Mouse (Mus musculus) CH12.LX (cell line): Measurements from ENCODE around the gene Gsdmc3. TPM values are rescaled to one million over a fixed set of nuclear protein-coding genes. Genes with fewer than 3 reads are reported as not detected.
"Not testable (repeated sequence)": the region's sequence is repeated elsewhere in the genome, so short reads cannot be mapped to it uniquely, and the experiment has no call there.

ENCODE experiments used
- DNase-seq: peaks from one replicate; pipeline ENCODE4 v3.0.0-alpha.2; 2013; ENCODE audit errors: extremely low read depth
- H3K27ac ChIP-seq: 2 replicates; pipeline ENCODE4 v1.5.1; 2012; ENCODE audit warnings: low read depth, mild to moderate bottlenecking, control low read depth, moderate library complexity; ENCODE audit not compliant: insufficient read depth
- H3K27me3 ChIP-seq: replicated peaks from 2 replicates; pipeline ENCODE3; 2012; ENCODE audit warnings: inconsistent platforms
- H3K36me3 ChIP-seq, 2 experiments: replicated peaks in 1 of 2; 2 replicates each; pipeline versions ENCODE3 to v1.6.1; 2012; ENCODE audit warnings: inconsistent platforms in 1 of 2, low read length in 1 of 2, mild to moderate bottlenecking in 1 of 2, mixed read lengths in 1 of 2, moderate library complexity in 1 of 2; ENCODE audit not compliant: control insufficient read depth in 1 of 2, insufficient read depth in 1 of 2
- H3K4me1 ChIP-seq, 2 experiments: 2 replicates each; pipeline ENCODE4 v1.6.1; 2012; ENCODE audit warnings: inconsistent platforms in 1 of 2, moderate library complexity in 1 of 2; ENCODE audit not compliant: insufficient read depth in 2 of 2, control insufficient read depth in 1 of 2
- H3K4me2 ChIP-seq: 2 replicates; pipeline ENCODE4 v1.6.1; 2012; ENCODE audit warnings: low read depth, mild to moderate bottlenecking, control low read depth; ENCODE audit not compliant: poor library complexity, insufficient read depth, severe bottlenecking
- H3K4me3 ChIP-seq, 3 experiments: fragments of 150-350 bp in 1 of 3; sonication (generic) in 1 of 3; replicated peaks in 1 of 3; 2 replicates each; pipeline versions ENCODE3 to v1.5.1; 2011 to 2012; ENCODE audit warnings: low read depth in 2 of 3, low read length in 2 of 3, mild to moderate bottlenecking in 2 of 3, moderate library complexity in 2 of 3, control low read depth in 1 of 3, improper control_type of control experiment in 1 of 3, inconsistent platforms in 1 of 3, mixed read lengths in 1 of 3; ENCODE audit not compliant: poor library complexity in 1 of 3
- H3K79me2 ChIP-seq: replicated peaks from 2 replicates; pipeline ENCODE4 v1.6.1; 2012; ENCODE audit warnings: mild to moderate bottlenecking, moderate library complexity; ENCODE audit not compliant: control insufficient read depth, poor library complexity, insufficient read depth, severe bottlenecking; ENCODE audit errors: extremely low read depth
- H3K9ac ChIP-seq: 2 replicates; pipeline ENCODE4 v1.6.1; 2012; ENCODE audit warnings: low read depth, mild to moderate bottlenecking, control low read depth, moderate library complexity; ENCODE audit not compliant: insufficient read depth
- H3K9me3 ChIP-seq: replicated peaks from 2 replicates; pipeline ENCODE3; 2012; ENCODE audit warnings: low read length, inconsistent platforms, mixed read lengths
- BHLHE40 ChIP-seq: IDR thresholded peaks from 2 replicates; pipeline ENCODE4 v1.6.1; 2011; ENCODE audit warnings: mild to moderate bottlenecking, low read depth, low read length, improper control_type of control experiment
- CTCF ChIP-seq, 2 experiments: IDR thresholded peaks in 1 of 2; conservative IDR thresholded peaks in 1 of 2; 2 replicates each; pipeline ENCODE4 v1.5.1; 2011 to 2012; ENCODE audit warnings: low read depth in 2 of 2, low read length in 2 of 2, improper control_type of control experiment in 1 of 2, inconsistent platforms in 1 of 2, mild to moderate bottlenecking in 1 of 2, moderate library complexity in 1 of 2
- RAD21 ChIP-seq: IDR thresholded peaks from 2 replicates; pipeline ENCODE4 v1.6.1; 2011; ENCODE audit warnings: low read depth, mild to moderate bottlenecking, low read length, improper control_type of control experiment, moderate library complexity
- SMC3 ChIP-seq: IDR thresholded peaks from 2 replicates; pipeline ENCODE4 v1.6.1; 2011; ENCODE audit warnings: low read depth, low read length, improper control_type of control experiment
- ZC3H11A ChIP-seq: IDR thresholded peaks from 2 replicates; pipeline ENCODE4 v1.6.1; 2012; ENCODE audit warnings: low read depth, mild to moderate bottlenecking, inconsistent platforms, low read length, improper control_type of control experiment
- dilution Hi-C: fragments of 300-500 bp; cut with MboI; formaldehyde crosslinking; loops from 2 replicates; pipeline ENCODE4 v1.14.3; 2020; ENCODE audit warnings: low sequenced_read_pairs; ENCODE audit not compliant: extremely low pct_unique_long_range_greater_than_20kb, extremely low pct_ligation_motif_present
- in situ Hi-C: fragments of 300-500 bp; cut with MboI; formaldehyde crosslinking; loops from 3 replicates; pipeline ENCODE4 v1.14.3; 2019; ENCODE audit warnings: low sequenced_read_pairs, low pct_ligation_motif_present, low pct_unique_long_range_greater_than_20kb, mixed read lengths
- polyA plus RNA-seq: library from polyadenylated mRNA; unstranded; fragments of >175 nt; gene quantifications from 2 replicates; pipeline ENCODE4 v1.2.1, GENCODE M21; 2012; ENCODE audit warnings: low read depth; ENCODE audit not compliant: insufficient read length
- total RNA-seq, 2 experiments: library from RNA; depleted of rRNA; stranded (reverse); fragments of 300-350 nt in 1 of 2; fragments of >200 nt in 1 of 2; gene quantifications; 2 replicates each; pipeline ENCODE4 v1.2.3; 2012 to 2014

Gsdmc3 gene
- total and polyA plus RNA-seq, 3 experiments: 0.09 TPM; not detected in 2

- dilution Hi-C loops: not testable (repeated sequence)
Measured at GRCm38 (mm10) chr15:63912197-63912596, 33.8 kb upstream of the Gsdmc3 start, which contains the start of gene Gsdmc4. Gene Gsdmc4 (minus strand): TSS chr15:63912297.

GRCm38 (mm10) chr15:63909896-63910295, 31.5 kb upstream of the Gsdmc3 start:
- H3K9ac ChIP-seq, H3K36me3 ChIP-seq, H3K27me3 ChIP-seq, H3K9me3 ChIP-seq, H3K27ac ChIP-seq, dilution Hi-C loops, H3K4me2 ChIP-seq, in situ Hi-C loops, H3K79me2 ChIP-seq, H3K4me3 ChIP-seq, DNase-seq, H3K4me1 ChIP-seq: not testable (repeated sequence)

More at GRCm38 (mm10) chr15:63912197-63912596, 33.8 kb upstream of the Gsdmc3 start, which contains the start of gene Gsdmc4:
- H3K36me3 ChIP-seq, H3K27ac ChIP-seq, H3K9me3 ChIP-seq, H3K4me1 ChIP-seq, H3K4me3 ChIP-seq, DNase-seq, H3K9ac ChIP-seq, H3K27me3 ChIP-seq, in situ Hi-C loops, H3K4me2 ChIP-seq, H3K79me2 ChIP-seq: not testable (repeated sequence)

GRCm38 (mm10) chr15:63895560-63896353, 17.4 kb upstream of the Gsdmc3 start:
- dilution Hi-C loops: not testable (repeated sequence)

GRCm38 (mm10) chr15:63888440-63888839, 10.1 kb upstream of the Gsdmc3 start:
- H3K4me3 ChIP-seq, dilution Hi-C loops, H3K27me3 ChIP-seq: not testable (repeated sequence)

More at GRCm38 (mm10) chr15:63895560-63896353, 17.4 kb upstream of the Gsdmc3 start:
- H3K4me1 ChIP-seq: not testable (repeated sequence)
- TF ChIP-seq SMC3 (peak; percentile 72), BHLHE40 (0 out of 2 replicates have a peak, but pooled peaks have one; percentile 10), RAD21 (peak; percentile 72), CTCF (conservative IDR thresholded peaks at IDR 0.05 in 1 of 2, IDR thresholded peaks at IDR 0.05 in 1 of 2; ENCODE audit: low read depth in 2 of 2, low read length in 2 of 2) (peak; percentile 69 to 85), ZC3H11A (peak; percentile 43; the same call in 1 of the 2 replicates)
- TF ChIP-seq, all 38 proteins: peak for 5; not testable (repeated sequence) for 33
- H3K36me3 ChIP-seq, H3K79me2 ChIP-seq, H3K9ac ChIP-seq, H3K27ac ChIP-seq, H3K9me3 ChIP-seq, H3K27me3 ChIP-seq: not testable (repeated sequence)
- peak overlapping the region in 2 of 3 experiments; percentile 45 to 49 for H3K4me3 ChIP-seq
- H3K4me2 ChIP-seq: peak overlapping the region; percentile 48; the same call in 1 of the 2 replicates
- in situ Hi-C loops: loop anchor here (10.0 kb wide), 1 partner anchor 219 kb away; no protein-coding TSS in a partner anchor
- DNase-seq: peak; percentile 77

GRCm38 (mm10) chr15:63887949-63888348, 9.6 kb upstream of the Gsdmc3 start:
- H3K36me3 ChIP-seq, H3K27me3 ChIP-seq, H3K79me2 ChIP-seq, H3K9ac ChIP-seq, in situ Hi-C loops, dilution Hi-C loops, H3K27ac ChIP-seq, H3K4me2 ChIP-seq, DNase-seq, H3K9me3 ChIP-seq, H3K4me1 ChIP-seq, H3K4me3 ChIP-seq: not testable (repeated sequence)

More at GRCm38 (mm10) chr15:63888440-63888839, 10.1 kb upstream of the Gsdmc3 start:
- H3K9me3 ChIP-seq, H3K4me2 ChIP-seq, H3K4me1 ChIP-seq, DNase-seq, H3K79me2 ChIP-seq, H3K36me3 ChIP-seq, in situ Hi-C loops, H3K9ac ChIP-seq, H3K27ac ChIP-seq: not testable (repeated sequence)
- 0 out of 2 replicates have a peak, but pooled peaks have one; percentile 27 for TF ChIP-seq BHLHE40
